Mouse (Mus musculus): Measurements from ENCODE around the gene Gm28042. TPM values are rescaled to one million over a fixed set of nuclear protein-coding genes. Genes with fewer than 3 reads are reported as not detected.
A peak's percentile ranks its signal among the peaks of the same experiment; 100 is the strongest.

The Gm28042 gene
- polyA plus RNA-seq, 1 experiment: 2.0 TPM

DNA sequence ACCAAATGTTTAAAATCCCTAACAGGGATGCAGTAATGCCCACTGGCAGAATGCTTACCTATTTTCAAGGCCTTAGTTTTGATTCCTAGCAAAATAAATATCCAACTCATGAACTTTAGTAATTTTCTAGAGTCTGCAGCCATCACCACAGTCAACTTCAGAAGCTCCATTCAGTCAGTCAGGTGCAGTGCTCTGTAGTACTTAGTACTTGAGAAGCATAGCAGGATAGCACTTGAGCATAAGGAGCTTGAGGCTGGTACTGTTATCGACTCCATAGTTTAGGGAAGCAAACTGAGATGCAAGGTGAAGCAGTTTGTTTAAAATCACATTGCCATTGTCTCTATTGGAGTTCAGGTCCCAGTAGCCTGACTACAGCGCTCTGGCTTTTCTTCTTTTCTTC lies 27.6 kb upstream of the Gm28042 start:
- TF ChIP-seq CTCF (conservative IDR thresholded peaks at IDR 0.05; ENCODE audit: insufficient read depth, insufficient read length, low read depth, low read length): no peak
- TF ChIP-seq POLR2A (IDR thresholded peaks at IDR 0.05; ENCODE audit: low read depth, low read length): no peak
- H3K4me3 ChIP-seq (ENCODE audit: insufficient read depth, low read depth, low read length): no peak overlapping the region
- H3K36me3 ChIP-seq (ENCODE audit: control insufficient read depth, insufficient read depth, low read length): no peaks in the 10 kb centered on the region
- H3K27me3 ChIP-seq (replicated peaks; ENCODE audit: control insufficient read depth, insufficient read depth, low read length): no peaks in the 10 kb centered on the region
- peaks cover 27% of the 10 kb centered on the region for H3K4me1 ChIP-seq (ENCODE audit: control insufficient read depth, insufficient read depth, low read length)
- DNase-seq: no peak
- WGBS: 96% methylated on average over 2 of the region's 2 CpGs
- H3K27ac ChIP-seq (ENCODE audit: insufficient read depth, low read depth, low read length): no peak overlapping the region

DNA sequence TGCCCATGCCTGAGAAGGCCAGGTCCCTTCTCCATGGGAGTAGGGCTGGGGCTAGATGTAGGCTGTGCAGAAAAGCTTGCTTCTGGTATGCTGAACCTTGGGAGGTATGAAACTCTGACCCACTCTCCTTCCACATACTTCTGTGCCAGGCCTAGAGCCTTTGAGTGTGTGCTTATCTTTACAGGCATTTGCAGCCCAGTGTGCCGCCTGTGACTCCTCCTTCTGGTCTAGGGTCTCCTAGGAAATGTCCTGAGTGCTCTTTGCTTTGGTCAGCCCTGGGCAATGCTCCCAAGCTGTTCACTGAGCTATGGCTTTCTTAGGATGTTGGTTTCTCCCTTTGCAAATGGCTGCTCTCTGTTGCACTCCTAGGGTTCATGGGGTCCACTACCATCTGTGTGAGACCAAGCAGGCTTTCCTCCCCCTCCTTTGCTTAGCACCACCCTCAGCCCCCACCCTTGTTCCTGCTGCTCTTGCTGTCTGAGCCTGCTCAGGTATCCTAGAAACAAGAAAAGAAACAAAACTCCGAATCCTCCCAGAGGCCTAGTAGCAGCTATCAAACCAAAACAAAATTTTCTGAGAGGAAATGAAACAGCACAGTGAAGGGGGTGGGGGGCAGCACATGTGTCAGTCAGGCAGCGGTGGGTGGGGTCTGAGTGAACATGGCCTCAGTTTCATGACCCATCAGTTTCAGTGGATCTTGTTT lies 26.3 kb upstream of the Gm28042 start:
- peak; percentile 45 for DNase-seq
- peaks cover 18% of the 10 kb centered on the region for H3K4me1 ChIP-seq (ENCODE audit: control insufficient read depth, insufficient read depth, low read length)
- H3K27ac ChIP-seq (ENCODE audit: insufficient read depth, low read depth, low read length): no peak overlapping the region

DNA sequence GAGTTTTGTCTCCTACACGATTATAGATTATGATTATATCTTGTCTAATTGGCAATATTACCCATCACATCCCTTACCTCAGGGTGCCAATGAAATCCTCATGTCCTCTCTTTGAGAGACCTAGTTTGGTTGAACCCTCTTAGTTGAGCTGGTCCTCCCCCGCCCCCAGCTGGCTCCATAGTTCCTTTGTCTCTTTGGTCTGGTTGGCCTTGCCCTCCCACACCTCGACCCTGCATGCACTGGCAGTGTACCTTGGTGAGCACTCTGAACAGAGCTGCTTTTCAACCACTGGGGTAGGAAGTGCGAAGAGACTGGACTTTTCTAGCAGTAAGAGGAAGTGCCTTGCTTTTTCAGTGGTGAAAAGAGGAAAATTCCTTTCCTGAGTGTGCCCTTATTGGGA lies 25.3 kb upstream of the Gm28042 start:
- Histone ChIP-seq H3K36me3 (ENCODE audit: control insufficient read depth, insufficient read depth, low read length) (no peaks in the 10 kb centered on the region), H3K4me1 (ENCODE audit: control insufficient read depth, insufficient read depth, low read length) (peaks cover 15% of the 10 kb centered on the region), H3K27ac (ENCODE audit: insufficient read depth, low read depth, low read length) (no peak overlapping the region), H3K27me3 (replicated peaks; ENCODE audit: control insufficient read depth, insufficient read depth, low read length) (no peaks in the 10 kb centered on the region), H3K4me3 (ENCODE audit: insufficient read depth, low read depth, low read length) (no peak overlapping the region)
- WGBS: 65% methylated on average over 4 of the region's 4 CpGs
- TF ChIP-seq CTCF (conservative IDR thresholded peaks at IDR 0.05; ENCODE audit: insufficient read depth, insufficient read length, low read depth, low read length): no peak
- TF ChIP-seq POLR2A (IDR thresholded peaks at IDR 0.05; ENCODE audit: low read depth, low read length): no peak
- DNase-seq: no peak

More for the DNA sequence above, 26.3 kb upstream of the Gm28042 start:
- Histone ChIP-seq H3K27me3 (replicated peaks; ENCODE audit: control insufficient read depth, insufficient read depth, low read length) (no peaks in the 10 kb centered on the region), H3K4me3 (ENCODE audit: insufficient read depth, low read depth, low read length) (no peak overlapping the region), H3K36me3 (ENCODE audit: control insufficient read depth, insufficient read depth, low read length) (no peaks in the 10 kb centered on the region)
- WGBS: 61% methylated on average over 3 of the region's 3 CpGs
- no peak for TF ChIP-seq CTCF (conservative IDR thresholded peaks at IDR 0.05; ENCODE audit: insufficient read depth, insufficient read length, low read depth, low read length)
- no peak for TF ChIP-seq POLR2A (IDR thresholded peaks at IDR 0.05; ENCODE audit: low read depth, low read length)

DNA sequence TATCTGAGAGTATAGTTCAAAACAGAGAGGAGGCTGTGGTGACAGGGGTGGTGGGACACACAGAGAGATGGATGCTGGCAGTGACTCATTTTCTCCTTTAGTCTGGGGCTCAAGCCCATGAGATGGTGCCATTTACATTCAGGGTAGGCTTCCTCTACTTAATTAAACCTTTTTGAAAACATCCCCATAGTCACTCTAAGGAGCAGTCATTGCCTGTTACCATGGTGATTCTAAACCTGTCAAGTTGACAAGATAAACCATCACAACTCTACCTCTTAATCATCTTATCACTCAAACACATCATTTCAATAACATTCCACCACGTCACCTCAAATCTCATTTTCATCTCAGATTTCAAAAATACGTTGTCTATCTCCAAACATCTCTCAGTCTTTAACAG lies 23.3 kb upstream of the Gm28042 start:
- Histone ChIP-seq H3K27ac (ENCODE audit: insufficient read depth, low read depth, low read length) (no peak overlapping the region), H3K27me3 (replicated peaks; ENCODE audit: control insufficient read depth, insufficient read depth, low read length) (no peaks in the 10 kb centered on the region), H3K36me3 (ENCODE audit: control insufficient read depth, insufficient read depth, low read length) (no peaks in the 10 kb centered on the region), H3K4me3 (ENCODE audit: insufficient read depth, low read depth, low read length) (no peak overlapping the region), H3K4me1 (ENCODE audit: control insufficient read depth, insufficient read depth, low read length) (peaks cover 11% of the 10 kb centered on the region)
- TF ChIP-seq CTCF (conservative IDR thresholded peaks at IDR 0.05; ENCODE audit: insufficient read depth, insufficient read length, low read depth, low read length) (no peak), POLR2A (IDR thresholded peaks at IDR 0.05; ENCODE audit: low read depth, low read length) (no peak)
- 94% methylated on average over 2 of the region's 2 CpGs for WGBS
- DNase-seq: no peak

DNA sequence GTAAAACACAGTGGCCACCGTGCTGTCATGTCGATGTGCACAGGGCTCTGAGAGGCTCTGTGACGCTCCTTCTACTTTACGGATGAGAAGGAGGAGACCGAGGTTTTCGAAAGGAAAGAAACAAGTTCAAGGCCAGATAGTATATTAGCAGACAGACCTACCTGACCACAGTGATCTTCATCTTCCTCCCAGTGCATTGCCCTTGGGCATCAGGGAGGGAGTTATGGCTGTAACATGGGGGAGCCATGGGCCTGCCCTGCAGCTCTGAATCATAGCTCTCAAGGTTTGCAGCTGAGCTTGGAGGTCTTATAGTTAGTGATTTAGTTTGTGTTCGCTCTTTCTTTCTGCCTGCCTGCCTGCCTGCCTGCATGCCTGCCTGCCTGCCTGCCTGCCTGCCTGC lies 20.6 kb upstream of the Gm28042 start:
- 92% methylated on average over 7 of the region's 7 CpGs for whole genome bisulfite sequencing
- Histone ChIP-seq H3K36me3 (ENCODE audit: control insufficient read depth, insufficient read depth, low read length) (no peaks in the 10 kb centered on the region), H3K27ac (ENCODE audit: insufficient read depth, low read depth, low read length) (no peak overlapping the region), H3K4me3 (ENCODE audit: insufficient read depth, low read depth, low read length) (no peak overlapping the region), H3K4me1 (ENCODE audit: control insufficient read depth, insufficient read depth, low read length) (peaks cover 8% of the 10 kb centered on the region), H3K27me3 (replicated peaks; ENCODE audit: control insufficient read depth, insufficient read depth, low read length) (no peaks in the 10 kb centered on the region)
- TF ChIP-seq CTCF (conservative IDR thresholded peaks at IDR 0.05; ENCODE audit: insufficient read depth, insufficient read length, low read depth, low read length) (no peak), POLR2A (IDR thresholded peaks at IDR 0.05; ENCODE audit: low read depth, low read length) (no peak)
- DNase-seq: no peak

DNA sequence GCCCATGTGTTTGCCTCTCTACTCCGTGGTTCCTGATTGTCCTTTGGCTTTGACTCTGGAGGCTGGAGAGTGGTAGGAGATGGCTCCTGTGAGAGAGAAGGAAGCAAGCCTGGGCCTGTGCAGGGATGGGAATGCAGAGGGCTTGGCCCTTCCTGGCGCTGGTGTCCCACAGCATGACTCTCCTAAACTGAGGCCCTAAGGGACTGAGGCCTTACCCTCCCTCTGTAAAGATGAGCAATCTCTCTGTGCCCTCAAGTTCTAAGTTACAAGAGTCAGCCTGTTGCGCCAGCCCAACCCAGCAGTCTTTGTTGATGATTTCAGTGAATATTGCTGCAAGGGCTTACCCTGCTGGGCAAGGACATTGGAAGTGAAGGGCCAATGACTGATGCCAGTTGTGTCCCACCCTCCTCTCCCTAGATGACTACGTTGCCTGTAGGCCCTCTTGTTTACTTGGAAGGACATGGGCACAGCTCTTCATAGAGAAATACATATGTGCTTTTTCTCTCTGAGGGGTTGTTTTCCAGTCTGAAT lies 19.5 kb upstream of the Gm28042 start:
- no peak for DNase-seq
- peaks cover 8% of the 10 kb centered on the region for H3K4me1 ChIP-seq (ENCODE audit: control insufficient read depth, insufficient read depth, low read length)
- no peak overlapping the region for H3K27ac ChIP-seq (ENCODE audit: insufficient read depth, low read depth, low read length)
- 79% methylated on average over 4 of the region's 4 CpGs for WGBS
- H3K4me3 ChIP-seq (ENCODE audit: insufficient read depth, low read depth, low read length): no peak overlapping the region
- TF ChIP-seq POLR2A (IDR thresholded peaks at IDR 0.05; ENCODE audit: low read depth, low read length) (no peak), CTCF (conservative IDR thresholded peaks at IDR 0.05; ENCODE audit: insufficient read depth, insufficient read length, low read depth, low read length) (no peak)
- no peaks in the 10 kb centered on the region for H3K27me3 ChIP-seq (replicated peaks; ENCODE audit: control insufficient read depth, insufficient read depth, low read length)
- H3K36me3 ChIP-seq (ENCODE audit: control insufficient read depth, insufficient read depth, low read length): no peaks in the 10 kb centered on the region

DNA sequence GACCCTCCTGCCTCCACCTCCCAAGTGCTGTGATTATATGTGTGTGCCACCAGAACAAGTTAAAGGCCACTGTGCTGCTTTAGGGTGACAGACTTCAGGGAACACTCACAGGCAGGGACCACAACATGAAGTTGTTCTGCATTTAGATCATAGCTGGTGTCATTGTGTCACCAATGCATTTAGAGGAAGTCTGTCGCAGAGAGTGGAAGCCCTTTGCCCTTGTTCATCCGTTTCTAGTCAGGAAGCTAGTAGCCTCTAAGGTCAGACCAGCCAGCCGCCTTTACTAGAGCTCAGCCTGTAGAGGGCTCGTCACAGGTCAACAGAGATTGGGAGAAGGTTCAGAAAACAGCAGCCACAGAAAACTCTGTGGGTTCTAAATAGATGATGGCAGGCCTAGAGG lies 18.6 kb upstream of the Gm28042 start:
- Histone ChIP-seq H3K36me3 (ENCODE audit: control insufficient read depth, insufficient read depth, low read length) (no peaks in the 10 kb centered on the region), H3K4me1 (ENCODE audit: control insufficient read depth, insufficient read depth, low read length) (peaks cover 8% of the 10 kb centered on the region), H3K27ac (ENCODE audit: insufficient read depth, low read depth, low read length) (no peak overlapping the region; the same call in 1 of the 2 replicates), H3K4me3 (ENCODE audit: insufficient read depth, low read depth, low read length) (no peak overlapping the region), H3K27me3 (replicated peaks; ENCODE audit: control insufficient read depth, insufficient read depth, low read length) (no peaks in the 10 kb centered on the region)
- peak; percentile 59 for DNase-seq
- TF ChIP-seq CTCF (conservative IDR thresholded peaks at IDR 0.05; ENCODE audit: insufficient read depth, insufficient read length, low read depth, low read length) (no peak), POLR2A (IDR thresholded peaks at IDR 0.05; ENCODE audit: low read depth, low read length) (no peak)
- 29% methylated on average over 4 of the region's 4 CpGs for WGBS
